Comparison of ENCODE assay signal across 8 mouse cellular contexts in the genomic region with DNA sequence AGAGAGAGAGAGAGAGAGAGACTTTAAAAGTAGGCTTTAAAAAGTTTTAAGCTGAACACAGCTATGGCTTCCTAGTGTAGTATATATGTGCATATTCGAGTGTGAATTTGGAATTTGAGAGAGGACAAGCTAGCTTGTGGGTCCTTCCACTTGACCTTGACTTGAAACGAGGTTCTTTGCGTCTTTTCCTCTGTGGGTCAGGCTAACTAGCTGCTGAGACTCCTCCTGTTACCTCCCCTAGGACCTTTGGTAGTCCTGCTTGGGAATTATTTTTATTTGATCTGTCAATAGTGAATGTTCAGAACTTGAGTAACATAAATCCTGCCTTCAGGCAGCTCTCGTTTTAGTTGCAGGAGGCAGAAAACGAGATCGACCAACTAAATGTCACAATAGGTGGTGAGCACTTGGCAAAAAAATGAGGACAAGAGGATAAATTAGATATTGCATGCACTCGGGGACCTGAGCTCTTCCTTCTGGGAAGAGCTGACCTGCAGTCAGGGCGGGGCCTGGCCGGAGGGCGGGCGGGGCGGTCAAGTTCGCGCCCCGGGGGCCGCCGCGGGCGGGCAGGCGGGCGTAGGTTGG. TPM values are rescaled to one million over a fixed set of nuclear protein-coding genes. Genes with fewer than 3 reads are reported as not detected.
A peak's percentile ranks its signal among the peaks of the same experiment; 100 is the strongest.
DNase-seq lines count a peak whose midpoint lies in the region; ATAC-seq and TF ChIP-seq lines count a peak whose summit lies in the region.

No protein-coding gene starts in this region.

- DNase-seq in lung, adult 2 months = no peak
- no peak for DNase-seq in lung, postnatal 14 days
- DNase-seq in embryonic facial prominence, embryonic 14.5 days (ENCODE audit: low spot score) = no peak
- no peak for DNase-seq in urinary bladder, postnatal 4 days (ENCODE audit: low spot score in 2 of 2)

- no peak for TF ChIP-seq POLR2A in lung, adult 2 months (IDR thresholded peaks at IDR 0.05; ENCODE audit: borderline replicate concordance, extremely low read depth, low read depth, low read length)

- no peak for ATAC-seq in embryonic facial prominence, embryonic 14.5 days (ENCODE audit: low read depth)
- no peak; the same call in 1 of the 2 replicates for ATAC-seq in intestine, embryonic 15.5 days
- ATAC-seq in neural tube, embryonic 14.5 days (ENCODE audit: low read depth) = peak; percentile 3; the same call in 1 of the 2 replicates
- ATAC-seq in inflammation-experienced regulatory T-cells, adult 6 months = no peak
- ATAC-seq in erythroid progenitor cell, adult 5-6 weeks (replicated peaks; ENCODE audit: low FRiP score, poor library complexity, severe bottlenecking) = no peak

- H3K27ac ChIP-seq in embryonic facial prominence, embryonic 14.5 days (replicated peaks; ENCODE audit: low read depth, low read length) = peak overlapping the region; percentile 88; the same call in 1 of the 2 replicates
- peak overlapping the region; percentile 90 for H3K27ac ChIP-seq in intestine, embryonic 15.5 days
- H3K27ac ChIP-seq in neural tube, embryonic 14.5 days (ENCODE audit: low read depth, low read length) = peak overlapping the region; percentile 69; the same call in 1 of the 2 replicates

- peaks cover 2% of the 10 kb centered on the region; the same call in 1 of the 2 replicates for H3K4me1 ChIP-seq in lung, adult 2 months (ENCODE audit: control insufficient read depth, insufficient read depth, low read length)
- peaks cover 15% of the 10 kb centered on the region for H3K4me1 ChIP-seq in embryonic facial prominence, embryonic 14.5 days (ENCODE audit: control insufficient read depth, insufficient read depth, low read length)
- H3K4me1 ChIP-seq in intestine, embryonic 15.5 days (replicated peaks) = peaks cover 14% of the 10 kb centered on the region
- peaks cover 17% of the 10 kb centered on the region for H3K4me1 ChIP-seq in neural tube, embryonic 14.5 days (ENCODE audit: control insufficient read depth, insufficient read depth, low read length)

- TF ChIP-seq CTCF in lung, adult 2 months (IDR thresholded peaks at IDR 0.05; ENCODE audit: insufficient read depth, low read length) = no peak

- peak overlapping the region; percentile 55 for H3K4me3 ChIP-seq in lung, adult 2 months (replicated peaks; ENCODE audit: extremely low read depth, low read depth, low read length)
- peak overlapping the region; percentile 74 for H3K4me3 ChIP-seq in embryonic facial prominence, embryonic 14.5 days (ENCODE audit: low read depth, low read length)
- H3K4me3 ChIP-seq in intestine, embryonic 15.5 days (replicated peaks) = peak overlapping the region; percentile 84
- H3K4me3 ChIP-seq in neural tube, embryonic 14.5 days (ENCODE audit: low read depth, low read length) = peak overlapping the region; percentile 96

- peaks cover 16% of the 10 kb centered on the region for H3K36me3 ChIP-seq in embryonic facial prominence, embryonic 14.5 days (ENCODE audit: control insufficient read depth, insufficient read depth, low read length)
- 0 out of 2 replicates have a peak, but pooled peaks cover 3% of the 10 kb centered on the region for H3K36me3 ChIP-seq in intestine, embryonic 15.5 days
- peaks cover 10% of the 10 kb centered on the region; the same call in 1 of the 2 replicates for H3K36me3 ChIP-seq in neural tube, embryonic 14.5 days (ENCODE audit: control insufficient read depth, insufficient read depth, low read length)

- no peaks in the 10 kb centered on the region for H3K9me3 ChIP-seq in embryonic facial prominence, embryonic 14.5 days (ENCODE audit: control insufficient read depth, low read length)
- no peaks in the 10 kb centered on the region for H3K9me3 ChIP-seq in intestine, embryonic 15.5 days
- H3K9me3 ChIP-seq in neural tube, embryonic 14.5 days (ENCODE audit: control insufficient read depth, low read length) = no peaks in the 10 kb centered on the region

- H3K27me3 ChIP-seq in embryonic facial prominence, embryonic 14.5 days (replicated peaks; ENCODE audit: control insufficient read depth, insufficient read depth, low read length) = no peaks in the 10 kb centered on the region
- no peaks in the 10 kb centered on the region for H3K27me3 ChIP-seq in intestine, embryonic 15.5 days (replicated peaks)
- peaks cover 2% of the 10 kb centered on the region; the same call in 1 of the 2 replicates for H3K27me3 ChIP-seq in neural tube, embryonic 14.5 days (ENCODE audit: control insufficient read depth, insufficient read depth, low read length)

- 4% methylated on average over 21 of the region's 21 CpGs for WGBS in lung, adult 2 months
- 5% methylated on average over 11 of the region's 21 CpGs for WGBS in embryonic facial prominence, embryonic 14.5 days
- 4% methylated on average over 21 of the region's 21 CpGs for whole genome bisulfite sequencing in intestine, embryonic 15.5 days
- WGBS in neural tube, embryonic 14.5 days = 6% methylated on average over 19 of the region's 21 CpGs

- peak overlapping the region; percentile 50 for H3K4me2 ChIP-seq in embryonic facial prominence, embryonic 14.5 days (ENCODE audit: low read depth, low read length)
- peak overlapping the region; percentile 70 for H3K4me2 ChIP-seq in intestine, embryonic 15.5 days (replicated peaks)
- H3K4me2 ChIP-seq in neural tube, embryonic 14.5 days (ENCODE audit: low read depth, low read length) = peak overlapping the region; percentile 55

- H3K9ac ChIP-seq in embryonic facial prominence, embryonic 14.5 days (ENCODE audit: low read depth, low read length) = peak overlapping the region; percentile 62
- H3K9ac ChIP-seq in intestine, embryonic 15.5 days = peak overlapping the region; percentile 70
- peak overlapping the region; percentile 93 for H3K9ac ChIP-seq in neural tube, embryonic 14.5 days (replicated peaks; ENCODE audit: low read depth, low read length)

RNA-seq across cellular contexts. Expression of a gene that starts 0.4 kb away (rescaled TPM):
- 10.9 and 14.3 TPM in 2 replicates for polyA plus RNA-seq in lung, adult 2 months (2012; rRNA removed)
- 50.9 and 57.2 TPM in 2 replicates for polyA plus RNA-seq in embryonic facial prominence, embryonic 14.5 days (2014; fragmentation: Nextera tagmentation; extraction: Ambion mirVana)
- polyA plus RNA-seq in intestine, embryonic 15.5 days (2015; fragmentation: Nextera tagmentation; extraction: Ambion mirVana) = 41.5 and 41.7 TPM in 2 replicates
- polyA plus RNA-seq in neural tube, embryonic 14.5 days (2014; fragmentation: Nextera tagmentation; extraction: Ambion mirVana) = 83.6 and 84.0 TPM in 2 replicates
- polyA plus RNA-seq in inflammation-experienced regulatory T-cells, adult 6 months (2017; shearing (Covaris generic)) = 10 to 100 TPM; 37.5 to 52.3 (median 43.1) TPM
- 17.6 and 29.2 TPM in 2 replicates for total RNA-seq in erythroid progenitor cell, adult 5-6 weeks (2015; ENCODE audit: low replicate concordance)
- 6.4 and 19.9 TPM in 2 replicates for total RNA-seq in erythroid progenitor cell, adult 5-6 weeks (2017; ENCODE audit: low replicate concordance)

RNA-seq across cellular contexts. Expression of a gene that starts 31.1 kb away (rescaled TPM):
- 4.2 and 6.3 TPM in 2 replicates for polyA plus RNA-seq in lung, adult 2 months (2012; rRNA removed)
- polyA plus RNA-seq in embryonic facial prominence, embryonic 14.5 days (2014; fragmentation: Nextera tagmentation; extraction: Ambion mirVana) = 17.3 and 19.0 TPM in 2 replicates
- polyA plus RNA-seq in intestine, embryonic 15.5 days (2015; fragmentation: Nextera tagmentation; extraction: Ambion mirVana) = 9.0 and 10.4 TPM in 2 replicates
- polyA plus RNA-seq in neural tube, embryonic 14.5 days (2014; fragmentation: Nextera tagmentation; extraction: Ambion mirVana) = 40.2 and 49.1 TPM in 2 replicates
- 1 to 10 TPM; 3.3 to 6.9 (median 4.2) TPM for polyA plus RNA-seq in inflammation-experienced regulatory T-cells, adult 6 months (2017; shearing (Covaris generic))
- total RNA-seq in erythroid progenitor cell, adult 5-6 weeks (2015; ENCODE audit: low replicate concordance) = 1.3 TPM in 1 of 2 replicates, not detected in the other
- total RNA-seq in erythroid progenitor cell, adult 5-6 weeks (2017; ENCODE audit: low replicate concordance) = 1.1 and 1.9 TPM in 2 replicates
